Mouse (Mus musculus) v-Abl transformed pro-B cells (cell line): ENCODE results near the gene Olfr1138.

Experiments
- in situ Hi-C, 2 experiments: fragments of 400-800 bp; cut with MboI; formaldehyde crosslinking; loops; one replicate each; pipeline ENCODE4 v1.15.1; 2025; ENCODE audit not compliant: unreplicated experiment in 2 of 2

Olfr1138 gene

DNA sequence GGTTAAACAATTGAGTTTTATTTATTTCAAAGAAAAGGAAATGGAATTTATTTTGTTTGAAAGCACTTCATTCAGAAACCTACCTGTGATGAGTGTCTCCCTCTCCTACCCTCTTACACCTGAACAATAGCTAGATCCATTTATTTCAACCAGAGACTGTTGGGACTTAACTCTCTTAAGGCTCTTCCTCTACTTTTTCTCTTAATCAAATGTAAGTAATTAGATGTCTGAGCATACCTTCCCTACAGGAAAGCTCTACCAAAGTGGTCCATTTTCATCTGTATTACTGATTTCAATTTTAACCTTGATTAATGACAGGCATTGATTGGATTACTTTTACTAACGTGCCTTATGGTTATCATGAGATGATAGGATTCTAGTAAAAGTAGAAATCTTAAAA is at the start of gene Olfr1138:
Olfr1138 (minus strand) TSS at position 101 of the 400 bp plus-strand sequence.
- in situ Hi-C loops = no loop called here

DNA sequence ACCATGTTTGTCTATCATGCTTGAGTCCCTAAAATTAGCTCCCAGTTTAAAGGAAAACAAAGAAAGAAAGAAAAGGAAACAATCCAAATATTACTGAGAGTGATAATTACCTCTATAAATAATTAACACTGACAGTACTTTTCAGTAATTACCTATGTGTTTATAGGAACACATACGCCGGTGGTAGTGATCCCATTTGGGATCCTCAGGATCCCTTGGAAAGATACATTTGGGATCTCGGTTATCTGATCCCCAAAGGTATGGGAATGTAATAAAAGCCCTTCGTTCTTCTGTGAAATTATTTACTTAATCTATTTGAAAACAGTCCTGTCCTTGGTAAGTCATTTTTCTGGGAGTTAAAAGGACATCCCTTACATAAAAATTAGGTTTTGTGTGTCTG is 39.4 kb upstream of the Olfr1138 start, which contains the start of gene Olfr152:
Olfr152 (plus strand) TSS at position 301 of the 400 bp plus-strand sequence.
- in situ Hi-C loops = no loop called here

DNA sequence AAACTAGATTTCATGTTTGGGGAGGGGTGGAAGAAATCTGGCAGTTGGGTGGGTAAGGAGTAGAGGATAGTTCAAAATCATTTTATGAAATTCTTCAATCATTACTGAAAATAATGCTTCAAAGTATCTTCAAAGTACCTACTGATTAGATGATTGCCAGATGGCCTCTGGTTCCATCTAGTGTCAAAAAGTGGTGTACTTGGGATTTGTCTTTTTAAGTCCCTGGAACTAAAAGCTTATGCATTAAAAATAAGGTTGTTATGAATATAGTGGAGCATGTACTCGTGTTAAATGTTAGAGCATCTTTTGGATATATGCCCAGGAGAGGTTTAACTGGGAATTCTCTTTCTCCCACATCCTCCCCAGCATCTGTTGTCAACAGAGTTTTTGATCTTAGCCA is 36.4 kb upstream of the Olfr1138 start:
- in situ Hi-C loops = no loop called here

DNA sequence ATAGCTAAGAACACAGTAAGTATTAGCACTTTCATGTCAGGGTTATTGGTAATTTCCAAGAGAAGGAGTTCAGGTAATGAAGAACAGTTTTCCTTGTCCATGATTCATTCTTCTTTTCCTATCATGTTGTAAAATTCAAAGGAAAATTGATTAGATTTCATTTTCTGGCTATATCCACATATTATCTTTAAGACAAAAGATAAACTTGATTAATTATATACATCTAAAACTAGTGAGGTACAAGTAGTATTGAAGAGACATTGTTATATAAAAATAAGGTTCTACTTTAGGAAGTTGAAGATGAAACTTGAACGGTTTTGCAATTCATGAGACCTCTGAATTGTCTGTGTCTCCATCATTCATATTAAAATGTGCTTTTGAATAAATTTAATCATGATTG is 14.1 kb upstream of the Olfr1138 start, which contains the start of gene Olfr1141:
Olfr1141 (minus strand) TSS at position 101 of the 400 bp plus-strand sequence.
- in situ Hi-C loops = no loop called here

DNA sequence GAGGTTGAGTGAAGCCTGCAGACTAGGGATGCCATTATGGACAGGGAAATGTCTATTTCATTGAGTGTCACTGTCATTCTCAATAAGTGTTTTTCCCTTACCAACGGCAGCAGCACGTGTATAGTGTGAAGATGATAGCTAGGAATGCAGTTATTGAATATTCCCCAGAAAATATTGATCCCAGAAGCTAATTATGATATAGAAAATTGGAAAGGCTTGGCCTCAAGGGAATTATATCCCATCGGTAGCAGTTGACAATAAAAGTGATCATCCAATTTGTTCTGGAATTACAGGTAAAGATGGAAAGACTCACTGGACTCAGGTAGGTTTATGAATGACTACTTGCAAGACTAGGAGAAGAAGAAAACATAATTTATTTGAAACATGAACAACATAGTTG is 3.7 kb upstream of the Olfr1138 start, which contains the start of gene Olfr1140:
Olfr1140 (plus strand) TSS at position 301 of the 400 bp plus-strand sequence.
- in situ Hi-C loops = no loop called here

DNA sequence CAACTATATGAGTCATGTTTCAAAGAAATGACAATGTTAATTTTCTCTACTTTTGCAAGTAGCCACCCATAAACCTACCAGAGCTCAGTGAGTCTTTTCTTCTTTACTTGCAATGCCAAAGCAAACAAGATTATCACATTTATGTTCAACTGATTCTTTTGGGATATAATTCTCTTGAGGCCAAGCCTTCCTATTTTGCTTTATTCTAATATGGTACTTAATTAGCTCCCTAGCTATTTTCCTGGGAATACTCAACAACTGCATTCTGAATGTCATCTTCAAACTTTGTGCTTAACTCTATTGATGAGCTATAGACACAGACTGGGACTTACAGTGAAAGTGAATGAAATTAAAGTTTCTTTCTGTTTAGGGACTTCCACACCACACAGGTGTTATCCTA is 26.7 kb downstream of the Olfr1138 start, which contains the start of gene Olfr1137:
Olfr1137 (minus strand) TSS at position 101 of the 400 bp plus-strand sequence.
- in situ Hi-C loops = no loop called here

DNA sequence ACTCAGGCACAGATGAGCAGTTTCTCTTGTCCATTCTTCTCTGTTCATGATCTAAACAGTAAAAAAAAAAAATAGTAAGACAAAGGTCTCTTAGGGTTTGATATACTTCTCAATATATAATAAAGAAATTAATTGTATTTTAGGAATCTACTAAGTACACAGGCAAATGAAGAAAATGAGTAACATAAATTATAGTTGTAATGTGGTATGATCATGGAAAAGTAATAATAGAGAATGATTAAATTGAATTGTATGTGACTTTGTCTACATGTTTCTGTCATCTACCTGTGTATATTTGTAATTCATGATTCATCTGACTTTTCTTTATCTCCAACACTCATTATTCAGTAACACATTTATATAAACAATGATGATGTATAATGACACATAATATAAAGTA is 45.9 kb downstream of the Olfr1138 start, which contains the start of gene Olfr1136:
Olfr1136 (minus strand) TSS at position 101 of the 400 bp plus-strand sequence.
- in situ Hi-C loops = no loop called here
